Mouse (Mus musculus): ENCODE data around the gene Wbp1l. TPM values are rescaled to one million over a fixed set of nuclear protein-coding genes. Genes with fewer than 3 reads are reported as not detected.

Wbp1l gene
- polyA plus RNA-seq, 1 experiment from 2014 or later, result 55.2 TPM

DNA sequence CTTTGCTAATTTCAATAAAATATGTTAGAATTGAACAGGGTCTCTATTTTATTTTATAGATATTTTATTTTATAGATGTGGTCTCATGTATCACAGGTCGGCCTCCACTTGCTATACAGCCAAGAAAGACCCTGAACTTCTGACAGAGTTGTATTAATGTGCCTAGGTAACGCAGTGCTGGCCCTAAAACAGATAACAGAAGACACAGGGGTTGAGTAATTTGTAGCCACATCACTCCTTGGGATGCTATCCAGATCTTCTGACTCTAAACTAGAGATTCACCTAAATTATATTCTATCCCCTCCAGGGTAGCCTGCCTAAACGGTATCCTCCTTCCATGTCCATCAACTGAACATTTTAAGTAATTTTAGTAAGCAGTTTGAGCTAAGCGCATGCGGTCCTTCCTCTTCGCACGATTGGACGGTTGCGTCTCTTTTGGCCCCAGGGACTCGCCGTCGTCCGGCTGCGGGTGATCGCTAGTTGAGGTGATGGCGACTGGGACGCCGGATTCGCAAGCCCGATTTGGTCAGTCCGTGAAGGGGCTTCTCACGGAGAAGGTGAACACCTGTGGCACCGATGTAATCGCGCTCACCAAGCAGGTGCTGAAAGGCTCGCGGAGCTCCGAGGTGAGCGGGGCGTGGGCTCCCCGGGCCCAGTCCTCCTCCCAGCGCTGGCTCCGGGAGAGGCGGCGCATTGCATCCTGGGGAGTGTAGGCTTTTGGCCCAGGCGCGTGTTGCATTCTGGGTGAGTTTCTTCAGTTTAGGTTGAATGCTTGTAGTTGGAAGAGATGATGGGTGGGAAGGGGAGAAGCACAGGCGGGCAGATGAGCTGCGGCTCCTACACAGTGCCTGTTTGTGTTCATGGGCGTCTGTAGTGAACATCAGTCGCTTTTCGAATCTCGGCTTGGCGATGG, 90.8 kb downstream of the Wbp1l start, which contains the start of gene Borcs7:
Gene Borcs7 (plus strand): TSS at position 447 of the 913 bp plus-strand sequence.
- Histone ChIP-seq H3K27me3 (no peaks in the 10 kb centered on the region), H3K4me1 (peaks cover 9% of the 10 kb centered on the region; the same call in 1 of the 2 replicates), H3K4me2 (replicated peaks) (peak within 1 kb of the TSS; percentile 62), H3K4me3 (replicated peaks) (peak within 1 kb of the TSS; percentile 71), H3K27ac (replicated peaks) (peak within 1 kb of the TSS; percentile 80), H3K36me3 (no peaks in the 10 kb centered on the region; the same call in 1 of the 2 replicates), H3K9ac (peak within 1 kb of the TSS; percentile 58), H3K9me3 (replicated peaks) (no peaks in the 10 kb centered on the region)
- ATAC-seq (ENCODE audit: insufficient number of reproducible peaks, low FRiP score, low TSS enrichment, low read depth), result peak; percentile 92
- WGBS, result 3% methylated on average over 44 of the region's 44 CpGs

DNA sequence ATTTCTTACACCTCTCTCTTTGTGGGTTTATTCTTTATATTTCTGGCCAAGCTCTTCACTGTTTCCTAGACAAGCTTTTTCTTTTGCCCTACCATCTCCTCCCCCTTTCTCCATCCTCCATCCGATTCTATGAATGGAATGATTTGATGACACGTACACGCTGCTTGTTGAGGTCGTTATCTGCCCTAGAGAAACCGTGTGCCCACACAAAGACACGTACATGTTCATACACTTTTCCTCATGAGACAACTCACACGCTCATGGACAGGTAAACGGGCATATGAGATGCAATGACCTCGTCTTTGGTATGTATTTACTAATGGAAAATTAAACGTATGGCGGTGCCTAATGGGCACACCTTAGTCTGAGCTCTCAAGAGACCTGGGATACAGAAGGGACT, 91.5 kb downstream of the Wbp1l start:
- no peak for ATAC-seq (ENCODE audit: insufficient number of reproducible peaks, low FRiP score, low TSS enrichment, low read depth)
- Histone ChIP-seq H3K27ac (replicated peaks) (peak overlapping the region; percentile 80; the same call in 1 of the 2 replicates), H3K4me2 (replicated peaks) (peak overlapping the region; percentile 62), H3K9ac (peak overlapping the region; percentile 58), H3K27me3 (no peaks in the 10 kb centered on the region), H3K4me3 (replicated peaks) (peak overlapping the region; percentile 71), H3K9me3 (replicated peaks) (no peaks in the 10 kb centered on the region), H3K4me1 (peaks cover 9% of the 10 kb centered on the region; the same call in 1 of the 2 replicates), H3K36me3 (no peaks in the 10 kb centered on the region; the same call in 1 of the 2 replicates)
- WGBS, result 76% methylated on average over 11 of the region's 11 CpGs

DNA sequence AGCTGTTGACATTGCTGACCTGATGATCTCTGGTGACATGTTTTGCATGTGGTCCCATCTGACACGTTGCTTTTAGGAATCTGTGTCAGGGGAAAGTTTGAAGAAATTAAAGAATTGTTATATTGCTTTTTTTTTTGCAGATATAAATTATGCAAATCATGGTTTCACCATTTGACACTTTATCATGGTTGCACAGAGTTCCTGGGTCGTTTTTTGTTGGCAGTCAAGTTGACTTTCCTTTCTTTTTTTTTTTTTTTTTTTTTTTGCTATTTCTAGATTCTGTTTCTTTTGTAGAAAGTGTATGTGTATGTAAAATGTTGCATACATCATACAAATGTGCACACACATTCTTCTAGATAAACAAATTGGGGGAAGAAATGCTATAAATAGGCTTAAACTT, 92.2 kb downstream of the Wbp1l start:
- 68% methylated on average over 2 of the region's 2 CpGs for WGBS
- H3K27me3 ChIP-seq, result no peaks in the 10 kb centered on the region
- no peaks in the 10 kb centered on the region for H3K9me3 ChIP-seq (replicated peaks)
- ATAC-seq (ENCODE audit: insufficient number of reproducible peaks, low FRiP score, low TSS enrichment, low read depth), result no peak
- H3K9ac ChIP-seq, result no peak overlapping the region
- no peak overlapping the region for H3K27ac ChIP-seq (replicated peaks)
- H3K4me1 ChIP-seq, result peaks cover 9% of the 10 kb centered on the region; the same call in 1 of the 2 replicates
- H3K4me3 ChIP-seq (replicated peaks), result no peak overlapping the region
- no peak overlapping the region for H3K4me2 ChIP-seq (replicated peaks)
- H3K36me3 ChIP-seq, result no peaks in the 10 kb centered on the region; the same call in 1 of the 2 replicates

DNA sequence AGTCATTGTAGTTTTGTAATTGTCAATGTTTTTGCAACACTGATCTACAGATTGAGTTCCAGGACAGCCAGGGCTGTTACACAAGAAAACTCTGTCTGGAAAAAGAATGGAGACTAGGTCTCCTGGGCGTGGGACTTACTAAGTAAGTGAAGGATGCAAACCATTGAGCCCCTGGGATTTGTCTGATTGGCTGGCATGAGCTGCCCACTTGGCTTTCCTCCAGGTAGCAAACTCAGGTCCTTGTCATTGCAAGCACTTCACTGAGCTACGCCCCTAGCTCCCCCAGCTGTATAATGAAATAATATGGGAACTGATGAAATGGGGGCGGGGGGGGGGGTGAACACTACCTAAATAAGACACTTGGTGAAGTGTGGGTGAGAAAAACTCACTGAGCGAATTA, 94.3 kb downstream of the Wbp1l start:
- no peak for ATAC-seq (ENCODE audit: insufficient number of reproducible peaks, low FRiP score, low TSS enrichment, low read depth)
- Histone ChIP-seq H3K4me2 (replicated peaks) (no peak overlapping the region), H3K4me3 (replicated peaks) (no peak overlapping the region), H3K9ac (no peak overlapping the region), H3K27ac (replicated peaks) (no peak overlapping the region), H3K36me3 (no peaks in the 10 kb centered on the region; the same call in 1 of the 2 replicates), H3K9me3 (replicated peaks) (no peaks in the 10 kb centered on the region), H3K4me1 (peaks cover 9% of the 10 kb centered on the region; the same call in 1 of the 2 replicates), H3K27me3 (no peaks in the 10 kb centered on the region)
- 82% methylated on average over 4 of the region's 4 CpGs for whole genome bisulfite sequencing

DNA sequence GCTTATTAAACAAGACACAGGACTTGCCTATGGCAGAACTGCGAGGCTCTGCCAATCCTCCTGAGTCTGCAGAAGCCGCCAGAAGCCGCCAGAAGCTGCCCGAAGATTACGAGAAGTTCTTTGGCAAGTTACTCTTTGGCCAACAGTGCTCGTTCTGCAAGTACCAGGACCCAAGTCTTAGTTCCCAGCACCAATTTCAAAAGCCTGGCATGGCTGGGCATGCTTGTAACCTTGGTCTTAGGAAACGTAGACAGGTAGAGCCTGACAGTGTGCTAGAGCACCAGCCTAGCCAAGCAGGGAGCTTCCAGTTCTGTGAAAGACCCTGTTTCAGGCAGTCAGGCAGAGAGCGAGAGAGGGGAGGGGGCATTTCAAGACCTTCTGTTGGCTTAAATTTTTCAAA, 97.6 kb downstream of the Wbp1l start:
- H3K4me3 ChIP-seq (replicated peaks), result no peak overlapping the region
- H3K4me2 ChIP-seq (replicated peaks), result no peak overlapping the region
- no peak overlapping the region for H3K9ac ChIP-seq
- no peaks in the 10 kb centered on the region for H3K9me3 ChIP-seq (replicated peaks)
- H3K4me1 ChIP-seq, result no peaks in the 10 kb centered on the region
- H3K27ac ChIP-seq (replicated peaks), result no peak overlapping the region
- no peaks in the 10 kb centered on the region for H3K27me3 ChIP-seq
- H3K36me3 ChIP-seq, result peaks cover 3% of the 10 kb centered on the region; the same call in 1 of the 2 replicates
- no peak for ATAC-seq (ENCODE audit: insufficient number of reproducible peaks, low FRiP score, low TSS enrichment, low read depth)
- 90% methylated on average over 8 of the region's 8 CpGs for WGBS

DNA sequence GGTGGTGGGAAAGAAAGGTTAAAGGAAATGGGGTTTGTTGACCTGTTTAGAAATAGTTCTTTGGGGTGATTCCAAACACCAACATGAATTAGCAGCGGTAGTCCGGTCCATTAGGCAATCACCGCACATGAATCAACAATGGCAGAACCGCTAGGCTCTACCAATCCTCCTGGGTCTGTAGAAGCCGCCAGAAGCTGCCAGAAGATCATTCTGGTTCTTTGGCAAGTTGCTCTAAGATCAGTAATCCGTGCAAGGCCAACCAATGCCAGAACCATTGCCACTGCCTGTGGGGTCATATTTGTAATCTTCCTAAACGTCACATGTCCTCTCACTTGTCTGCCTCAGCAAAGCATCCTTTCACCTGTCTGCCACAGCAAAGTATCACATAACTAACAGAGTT, 98.1 kb downstream of the Wbp1l start:
- no peak overlapping the region for H3K9ac ChIP-seq
- no peaks in the 10 kb centered on the region for H3K4me1 ChIP-seq
- peaks cover 3% of the 10 kb centered on the region; the same call in 1 of the 2 replicates for H3K36me3 ChIP-seq
- H3K27ac ChIP-seq (replicated peaks), result no peak overlapping the region
- ATAC-seq (ENCODE audit: insufficient number of reproducible peaks, low FRiP score, low TSS enrichment, low read depth), result no peak
- H3K27me3 ChIP-seq, result no peaks in the 10 kb centered on the region
- no peaks in the 10 kb centered on the region for H3K9me3 ChIP-seq (replicated peaks)
- H3K4me3 ChIP-seq (replicated peaks), result no peak overlapping the region
- WGBS, result 95% methylated on average over 7 of the region's 7 CpGs
- no peak overlapping the region for H3K4me2 ChIP-seq (replicated peaks)

DNA sequence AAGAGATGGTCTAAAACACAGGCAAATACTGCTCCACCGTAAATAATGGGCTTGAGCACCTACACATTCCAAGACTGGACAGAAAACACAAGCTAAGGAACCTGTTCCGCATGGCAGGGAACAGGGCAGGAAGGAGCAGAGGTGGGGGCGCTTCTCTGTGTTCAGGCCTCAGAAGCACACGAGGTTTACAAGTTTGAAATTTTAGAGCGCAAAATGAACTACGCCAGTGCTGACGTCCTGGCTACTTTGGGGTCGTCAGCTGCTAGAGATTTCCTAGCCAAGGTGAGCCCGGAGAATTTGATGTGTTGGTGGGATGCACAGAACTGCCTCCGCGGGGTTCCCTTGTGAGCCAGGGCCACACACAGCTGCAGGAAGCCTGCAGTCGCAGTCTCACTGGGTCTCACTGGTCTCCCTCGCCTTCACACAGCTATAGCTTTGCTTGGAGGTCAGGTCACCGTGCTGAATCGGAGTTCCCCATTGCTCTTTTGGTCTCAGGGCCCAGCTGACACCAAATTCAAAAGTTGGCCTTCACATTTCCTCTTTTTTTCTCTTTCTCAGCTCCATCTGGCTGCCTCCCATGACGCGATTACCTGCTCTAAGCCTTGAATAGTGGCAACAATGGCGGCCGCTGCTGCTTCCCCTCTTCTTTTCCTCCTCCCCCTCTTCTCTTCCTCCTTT, 99.1 kb downstream of the Wbp1l start:
- ATAC-seq (ENCODE audit: insufficient number of reproducible peaks, low FRiP score, low TSS enrichment, low read depth), result no peak
- H3K4me1 ChIP-seq, result no peaks in the 10 kb centered on the region
- H3K4me3 ChIP-seq (replicated peaks), result no peak overlapping the region
- H3K27ac ChIP-seq (replicated peaks), result no peak overlapping the region
- peaks cover 3% of the 10 kb centered on the region; the same call in 1 of the 2 replicates for H3K36me3 ChIP-seq
- H3K4me2 ChIP-seq (replicated peaks), result no peak overlapping the region
- H3K9me3 ChIP-seq (replicated peaks), result no peaks in the 10 kb centered on the region
- H3K27me3 ChIP-seq, result no peaks in the 10 kb centered on the region
- no peak overlapping the region for H3K9ac ChIP-seq
- WGBS, result 51% methylated on average over 19 of the region's 19 CpGs

DNA sequence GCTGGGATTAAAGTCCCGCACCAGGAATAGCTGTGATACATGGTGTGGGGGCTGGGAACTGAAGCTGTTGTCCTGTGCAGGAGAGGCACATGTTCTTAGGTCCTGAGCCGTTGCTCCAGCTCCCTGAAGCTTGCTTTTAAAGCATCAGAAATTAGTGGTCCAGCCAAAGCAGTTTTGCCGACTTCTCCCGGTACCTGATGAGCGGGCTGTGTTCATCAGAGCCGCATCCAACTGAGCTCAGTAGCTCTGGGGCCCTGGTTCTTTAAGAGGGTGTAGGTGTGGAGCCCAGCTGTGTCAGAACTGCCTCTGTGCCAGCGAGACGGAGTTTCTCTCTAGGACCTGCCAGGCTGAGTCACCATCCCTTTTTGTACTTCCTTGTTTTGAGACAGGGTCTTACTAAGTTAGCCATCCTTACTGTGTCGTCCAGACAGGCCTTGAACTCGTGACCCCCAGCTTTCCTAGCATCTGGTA, 100.2 kb downstream of the Wbp1l start:
- Histone ChIP-seq H3K36me3 (peaks cover 3% of the 10 kb centered on the region; the same call in 1 of the 2 replicates), H3K9ac (no peak overlapping the region), H3K27me3 (no peaks in the 10 kb centered on the region), H3K4me2 (replicated peaks) (no peak overlapping the region), H3K4me3 (replicated peaks) (no peak overlapping the region), H3K4me1 (no peaks in the 10 kb centered on the region), H3K27ac (replicated peaks) (no peak overlapping the region), H3K9me3 (replicated peaks) (no peaks in the 10 kb centered on the region)
- ATAC-seq (ENCODE audit: insufficient number of reproducible peaks, low FRiP score, low TSS enrichment, low read depth), result no peak
- WGBS, result 66% methylated on average over 10 of the region's 10 CpGs

DNA sequence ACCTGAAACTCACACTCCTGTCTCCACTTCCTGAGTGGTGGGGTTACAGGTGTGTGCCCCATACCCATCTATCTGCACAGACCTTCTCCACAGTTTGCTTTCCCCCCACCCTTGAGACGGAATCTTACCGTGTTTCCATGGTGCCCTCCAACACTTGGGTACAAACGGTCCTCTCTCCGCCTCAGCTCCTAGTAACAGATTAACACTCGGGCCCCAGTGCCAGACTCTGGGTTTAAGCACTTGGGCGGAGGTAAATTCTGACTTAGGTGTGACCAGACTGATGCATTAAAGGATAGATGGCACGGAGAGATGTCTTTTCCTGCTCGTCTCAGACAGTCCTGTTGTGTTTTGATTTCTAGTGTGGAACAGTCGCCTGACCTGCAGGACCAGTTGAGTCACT, 102.3 kb downstream of the Wbp1l start:
- Histone ChIP-seq H3K4me2 (replicated peaks) (no peak overlapping the region), H3K27me3 (no peaks in the 10 kb centered on the region), H3K9ac (no peak overlapping the region), H3K4me3 (replicated peaks) (no peak overlapping the region), H3K9me3 (replicated peaks) (no peaks in the 10 kb centered on the region), H3K27ac (replicated peaks) (no peak overlapping the region), H3K4me1 (no peaks in the 10 kb centered on the region), H3K36me3 (0 out of 2 replicates have a peak, but pooled peaks cover 3% of the 10 kb centered on the region)
- 70% methylated on average over 9 of the region's 9 CpGs for WGBS
- no peak for ATAC-seq (ENCODE audit: insufficient number of reproducible peaks, low FRiP score, low TSS enrichment, low read depth)

DNA sequence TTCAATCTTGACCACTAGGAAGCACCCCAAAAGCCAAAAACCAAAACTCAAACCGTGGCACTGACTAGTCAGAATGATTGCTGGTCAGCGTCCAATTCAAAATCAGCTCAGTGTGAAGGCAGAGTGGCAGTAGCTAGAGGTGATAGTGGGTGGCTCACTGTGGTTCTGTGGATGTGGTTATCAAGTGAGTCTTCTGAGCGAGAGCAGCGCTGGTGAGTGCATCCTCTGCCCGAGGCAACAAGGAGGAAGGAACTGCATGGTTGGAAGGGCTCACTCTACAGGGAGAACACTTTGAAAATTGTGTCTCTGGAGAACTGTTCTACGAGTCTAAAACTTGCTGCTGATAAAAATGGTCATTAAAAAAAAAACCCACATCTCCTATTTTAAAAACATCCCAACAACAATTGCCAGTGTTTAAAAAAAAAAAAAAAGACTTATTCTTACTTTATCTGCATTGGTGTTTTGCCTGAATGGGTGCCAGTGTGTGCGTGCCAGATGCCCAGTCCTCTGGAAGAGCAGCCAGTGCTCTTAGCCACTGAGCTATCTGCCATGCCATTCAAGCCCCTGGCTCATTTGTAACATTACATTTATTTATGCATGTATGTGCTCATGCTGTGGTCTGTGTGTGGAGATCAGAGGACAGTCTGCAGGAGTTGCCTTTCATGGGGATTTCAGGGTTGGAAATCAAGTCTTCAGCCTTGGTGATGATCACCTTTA, 107.1 kb downstream of the Wbp1l start:
- H3K4me3 ChIP-seq (replicated peaks), result no peak overlapping the region
- H3K27ac ChIP-seq (replicated peaks), result no peak overlapping the region
- 46% methylated on average over 7 of the region's 7 CpGs for WGBS
- H3K4me2 ChIP-seq (replicated peaks), result no peak overlapping the region
- H3K9me3 ChIP-seq (replicated peaks), result no peaks in the 10 kb centered on the region
- H3K9ac ChIP-seq, result no peak overlapping the region
- H3K4me1 ChIP-seq, result peaks cover 14% of the 10 kb centered on the region
- H3K36me3 ChIP-seq, result 0 out of 2 replicates have a peak, but pooled peaks cover 10% of the 10 kb centered on the region
- no peaks in the 10 kb centered on the region for H3K27me3 ChIP-seq
- ATAC-seq (ENCODE audit: insufficient number of reproducible peaks, low FRiP score, low TSS enrichment, low read depth), result no peak

Measured in embryonic facial prominence, embryonic 15.5 days (tissue).